Comparison of ENCODE assay signal across 8 mouse cellular contexts in the genomic region with DNA sequence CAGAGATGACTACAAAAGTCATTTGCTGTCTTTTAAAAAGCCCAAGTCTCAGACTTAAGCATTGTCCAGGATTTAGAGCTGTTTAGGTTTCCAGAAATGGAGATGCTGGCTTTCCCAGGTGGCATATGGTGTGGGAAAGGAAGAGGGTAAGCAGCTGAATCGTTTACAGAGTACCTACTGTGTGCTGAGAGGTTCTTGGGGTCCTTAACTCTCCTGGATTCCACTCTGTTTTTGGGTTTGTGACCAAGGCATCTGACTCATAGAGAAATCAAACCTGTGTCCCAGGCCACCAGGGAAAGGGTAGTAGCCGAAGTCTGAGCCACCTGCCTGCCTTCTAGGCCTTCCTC. TPM values are rescaled to one million over a fixed set of nuclear protein-coding genes. Genes with fewer than 3 reads are reported as not detected.
DNase-seq lines count a peak whose midpoint lies in the region; ATAC-seq lines count a peak whose summit lies in the region.

No protein-coding gene starts in this region.

- WGBS in neural tube, embryonic 11.5 days, result 71% methylated on average over 2 of the region's 2 CpGs
- 36% methylated on average over 2 of the region's 2 CpGs for whole genome bisulfite sequencing in forebrain, embryonic 15.5 days
- WGBS in liver, embryonic 12.5 days (ENCODE audit: insufficient replicate concordance), result 64% methylated on average over 2 of the region's 2 CpGs
- WGBS in stomach, embryonic 16.5 days, result 37% methylated on average over 2 of the region's 2 CpGs

- H3K9me3 ChIP-seq in neural tube, embryonic 11.5 days (ENCODE audit: control insufficient read depth, low read length), result no peaks in the 10 kb centered on the region
- no peaks in the 10 kb centered on the region for H3K9me3 ChIP-seq in forebrain, embryonic 15.5 days
- H3K9me3 ChIP-seq in liver, embryonic 12.5 days (replicated peaks), result no peaks in the 10 kb centered on the region
- no peaks in the 10 kb centered on the region for H3K9me3 ChIP-seq in stomach, embryonic 16.5 days (replicated peaks; ENCODE audit: control insufficient read depth, low read length)

- no peaks in the 10 kb centered on the region for H3K27me3 ChIP-seq in neural tube, embryonic 11.5 days (ENCODE audit: control insufficient read depth, insufficient read depth, low read length)
- no peaks in the 10 kb centered on the region for H3K27me3 ChIP-seq in forebrain, embryonic 15.5 days
- peaks cover 68% of the 10 kb centered on the region for H3K27me3 ChIP-seq in liver, embryonic 12.5 days (replicated peaks)
- H3K27me3 ChIP-seq in stomach, embryonic 16.5 days (ENCODE audit: control insufficient read depth, insufficient read depth, low read length), result no peaks in the 10 kb centered on the region

- peak overlapping the region; percentile 83 for H3K4me2 ChIP-seq in neural tube, embryonic 11.5 days (ENCODE audit: low read depth)
- H3K4me2 ChIP-seq in forebrain, embryonic 15.5 days (replicated peaks), result peak overlapping the region; percentile 62
- peak overlapping the region; percentile 87 for H3K4me2 ChIP-seq in liver, embryonic 12.5 days
- H3K4me2 ChIP-seq in stomach, embryonic 16.5 days (ENCODE audit: low read depth, low read length), result peak overlapping the region; percentile 73

- ATAC-seq in neural tube, embryonic 11.5 days (ENCODE audit: insufficient read depth, low FRiP score, low TSS enrichment), result no peak
- ATAC-seq in forebrain, embryonic 15.5 days (replicated peaks), result no peak
- ATAC-seq in liver, embryonic 12.5 days, result no peak
- ATAC-seq in stomach, embryonic 16.5 days (ENCODE audit: insufficient read depth, low FRiP score), result no peak

- H3K4me1 ChIP-seq in neural tube, embryonic 11.5 days (ENCODE audit: control insufficient read depth, insufficient read depth, low read length), result peaks cover 21% of the 10 kb centered on the region
- H3K4me1 ChIP-seq in forebrain, embryonic 15.5 days, result peaks cover 54% of the 10 kb centered on the region
- H3K4me1 ChIP-seq in liver, embryonic 12.5 days, result peaks cover 37% of the 10 kb centered on the region
- H3K4me1 ChIP-seq in stomach, embryonic 16.5 days (ENCODE audit: control insufficient read depth, insufficient read depth, low read length), result peaks cover 31% of the 10 kb centered on the region

- H3K36me3 ChIP-seq in neural tube, embryonic 11.5 days (ENCODE audit: control insufficient read depth, insufficient read depth, low read length), result no peaks in the 10 kb centered on the region
- H3K36me3 ChIP-seq in forebrain, embryonic 15.5 days, result no peaks in the 10 kb centered on the region
- H3K36me3 ChIP-seq in liver, embryonic 12.5 days, result peaks cover 5% of the 10 kb centered on the region; the same call in 1 of the 2 replicates
- H3K36me3 ChIP-seq in stomach, embryonic 16.5 days (ENCODE audit: control insufficient read depth, insufficient read depth, low read length), result 0 out of 2 replicates have a peak, but pooled peaks cover 2% of the 10 kb centered on the region

- no peak overlapping the region for H3K27ac ChIP-seq in neural tube, embryonic 11.5 days (ENCODE audit: low read depth, low read length)
- H3K27ac ChIP-seq in forebrain, embryonic 15.5 days (replicated peaks), result peak overlapping the region; percentile 86
- peak overlapping the region; percentile 54; the same call in 1 of the 2 replicates for H3K27ac ChIP-seq in liver, embryonic 12.5 days
- H3K27ac ChIP-seq in stomach, embryonic 16.5 days (ENCODE audit: low read length), result peak overlapping the region; percentile 97

- H3K9ac ChIP-seq in neural tube, embryonic 11.5 days (ENCODE audit: low read length), result no peak overlapping the region
- no peak overlapping the region for H3K9ac ChIP-seq in forebrain, embryonic 15.5 days (replicated peaks)
- 0 out of 2 replicates have a peak overlapping the region, but pooled peaks have one; percentile 8 for H3K9ac ChIP-seq in liver, embryonic 12.5 days
- peak overlapping the region; percentile 95 for H3K9ac ChIP-seq in stomach, embryonic 16.5 days (ENCODE audit: low read length)

- DNase-seq in neural tube, embryonic 11.5 days (ENCODE audit: low spot score), result no peak
- no peak for DNase-seq in neural tube, embryonic 10.5 days (ENCODE audit: extremely low spot score, low spot score)
- DNase-seq in ovary, adult 18-20 months (ENCODE audit: low spot score), result no peak
- no peak for DNase-seq in spleen, adult 18-20 months
- DNase-seq in gastrocnemius, postnatal 10 days, result no peak

- peak overlapping the region; percentile 67 for H3K4me3 ChIP-seq in neural tube, embryonic 11.5 days (ENCODE audit: low read depth, low read length)
- H3K4me3 ChIP-seq in forebrain, embryonic 15.5 days, result peak overlapping the region; percentile 60
- H3K4me3 ChIP-seq in liver, embryonic 12.5 days, result peak overlapping the region; percentile 73
- peak overlapping the region; percentile 77 for H3K4me3 ChIP-seq in stomach, embryonic 16.5 days (replicated peaks; ENCODE audit: low read length)

RNA-seq across cellular contexts. Expression of a gene that starts 1.7 kb away (rescaled TPM):
- 75.1 and 85.6 TPM in 2 replicates for polyA plus RNA-seq in neural tube, embryonic 11.5 days (2014; fragmentation: Nextera tagmentation; extraction: Ambion mirVana)
- 90.0 and 110 TPM in 2 replicates for polyA plus RNA-seq in forebrain, embryonic 15.5 days (2015; fragmentation: Nextera tagmentation; extraction: Ambion mirVana)
- polyA plus RNA-seq in liver, embryonic 12.5 days (2016; fragmentation: Nextera tagmentation; extraction: Ambion mirVana), result 42.7 and 45.7 TPM in 2 replicates
- 111 and 122 TPM in 2 replicates for polyA plus RNA-seq in stomach, embryonic 16.5 days (2015; fragmentation: Nextera tagmentation; extraction: Ambion mirVana)
- total RNA-seq in gastrocnemius, postnatal 10 days (2021), result 10 to 100 TPM; 17.2 to 17.5 TPM

Comparison
In these comparisons a context has a peak if more than half of its experiments do, and no peak if none do; other contexts are left out.
1. H3K9ac ChIP-seq: peak in liver, embryonic 12.5 days (single experiment) and stomach, embryonic 16.5 days (single experiment); none in neural tube, embryonic 11.5 days (single experiment) and forebrain, embryonic 15.5 days (single experiment).
2. Peak in every context shown above with its lines, with median percentiles within 50 percentile points of each other: H3K4me2 ChIP-seq and H3K4me3 ChIP-seq.